Mouse (Mus musculus): Measurements from ENCODE around the gene Sctr. TPM values are rescaled to one million over a fixed set of nuclear protein-coding genes. Genes with fewer than 3 reads are reported as not detected.

The Sctr gene
- polyA plus RNA-seq, 1 experiment from 2014 or later, result not detected

- H3K4me2 ChIP-seq (ENCODE audit: low read depth, low read length), result no peak overlapping the region
- no peaks in the 10 kb centered on the region for H3K4me1 ChIP-seq (ENCODE audit: control insufficient read depth, insufficient read depth, low read length)
- H3K9me3 ChIP-seq (replicated peaks; ENCODE audit: control insufficient read depth, low read length), result peaks cover 3% of the 10 kb centered on the region; the same call in 1 of the 2 replicates
- 59% methylated on average over 14 of the region's 14 CpGs for WGBS
- no peak overlapping the region for H3K9ac ChIP-seq (ENCODE audit: low read length)
- no peak for ATAC-seq (replicated peaks; ENCODE audit: extremely low read depth, insufficient read depth, low FRiP score)
- H3K36me3 ChIP-seq (ENCODE audit: control insufficient read depth, insufficient read depth), result no peaks in the 10 kb centered on the region
- H3K27ac ChIP-seq (ENCODE audit: low read length), result no peak overlapping the region
- no peaks in the 10 kb centered on the region for H3K27me3 ChIP-seq (ENCODE audit: control insufficient read depth, insufficient read depth, low read length)
- no peak overlapping the region for H3K4me3 ChIP-seq (ENCODE audit: low read length)
Observed at GRCm38 (mm10) chr1:120057044-120057443, 50.4 kb downstream of the Sctr start.

DNA sequence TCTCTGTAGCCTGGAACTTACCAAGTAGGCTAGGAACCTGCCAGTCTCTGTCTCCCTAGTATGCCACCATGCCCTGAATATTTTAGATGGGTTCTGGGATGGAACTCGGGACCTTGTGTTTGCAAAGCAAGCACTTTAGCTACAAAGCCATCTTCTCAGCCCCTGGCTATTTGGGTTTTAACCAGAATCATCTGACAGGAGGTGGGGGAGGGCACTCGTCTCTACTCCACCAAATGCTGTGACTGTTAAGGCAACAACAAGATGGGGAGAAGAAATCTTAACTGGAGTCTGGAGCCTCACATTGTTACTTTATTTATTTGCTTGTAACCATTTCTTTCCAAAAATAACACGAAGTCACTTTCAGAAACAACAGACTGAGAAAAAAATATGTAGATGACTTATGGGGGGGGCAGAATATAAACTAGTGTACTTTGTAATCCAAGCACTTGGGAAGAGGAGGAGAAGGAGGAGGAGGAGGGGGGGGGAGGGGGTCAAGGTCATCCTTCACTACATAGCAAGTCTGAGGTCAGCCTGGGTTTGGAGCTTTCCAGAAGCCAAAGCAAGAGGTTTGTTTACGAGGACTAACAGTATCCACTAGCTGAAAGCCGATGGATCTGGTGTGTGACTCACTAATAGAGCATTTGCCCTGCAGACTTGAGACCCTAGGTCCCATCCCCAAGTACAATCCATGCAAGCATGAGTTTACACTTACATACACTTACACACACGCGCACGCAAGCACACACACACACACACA lies 51.2 kb downstream of the Sctr start:
- peaks cover 3% of the 10 kb centered on the region; the same call in 1 of the 2 replicates for H3K9me3 ChIP-seq (replicated peaks; ENCODE audit: control insufficient read depth, low read length)
- no peak overlapping the region for H3K27ac ChIP-seq (ENCODE audit: low read length)
- no peak overlapping the region for H3K4me2 ChIP-seq (ENCODE audit: low read depth, low read length)
- WGBS, result 72% methylated on average over 8 of the region's 8 CpGs
- H3K4me3 ChIP-seq (ENCODE audit: low read length), result no peak overlapping the region
- ATAC-seq (replicated peaks; ENCODE audit: extremely low read depth, insufficient read depth, low FRiP score), result no peak
- no peaks in the 10 kb centered on the region for H3K27me3 ChIP-seq (ENCODE audit: control insufficient read depth, insufficient read depth, low read length)
- H3K36me3 ChIP-seq (ENCODE audit: control insufficient read depth, insufficient read depth), result no peaks in the 10 kb centered on the region
- H3K9ac ChIP-seq (ENCODE audit: low read length), result no peak overlapping the region
- H3K4me1 ChIP-seq (ENCODE audit: control insufficient read depth, insufficient read depth, low read length), result no peaks in the 10 kb centered on the region

- H3K4me1 ChIP-seq (ENCODE audit: control insufficient read depth, insufficient read depth, low read length), result no peaks in the 10 kb centered on the region
- H3K9me3 ChIP-seq (replicated peaks; ENCODE audit: control insufficient read depth, low read length), result no peaks in the 10 kb centered on the region
- H3K27ac ChIP-seq (ENCODE audit: low read length), result no peak overlapping the region
- no peak for ATAC-seq (replicated peaks; ENCODE audit: extremely low read depth, insufficient read depth, low FRiP score)
- H3K9ac ChIP-seq (ENCODE audit: low read length), result no peak overlapping the region
- H3K36me3 ChIP-seq (ENCODE audit: control insufficient read depth, insufficient read depth), result no peaks in the 10 kb centered on the region
- H3K4me3 ChIP-seq (ENCODE audit: low read length), result no peak overlapping the region
- H3K4me2 ChIP-seq (ENCODE audit: low read depth, low read length), result no peak overlapping the region
- H3K27me3 ChIP-seq (ENCODE audit: control insufficient read depth, insufficient read depth, low read length), result no peaks in the 10 kb centered on the region
- 61% methylated on average over 5 of the region's 5 CpGs for WGBS
Observed at GRCm38 (mm10) chr1:120060687-120061086, 54.0 kb downstream of the Sctr start.

DNA sequence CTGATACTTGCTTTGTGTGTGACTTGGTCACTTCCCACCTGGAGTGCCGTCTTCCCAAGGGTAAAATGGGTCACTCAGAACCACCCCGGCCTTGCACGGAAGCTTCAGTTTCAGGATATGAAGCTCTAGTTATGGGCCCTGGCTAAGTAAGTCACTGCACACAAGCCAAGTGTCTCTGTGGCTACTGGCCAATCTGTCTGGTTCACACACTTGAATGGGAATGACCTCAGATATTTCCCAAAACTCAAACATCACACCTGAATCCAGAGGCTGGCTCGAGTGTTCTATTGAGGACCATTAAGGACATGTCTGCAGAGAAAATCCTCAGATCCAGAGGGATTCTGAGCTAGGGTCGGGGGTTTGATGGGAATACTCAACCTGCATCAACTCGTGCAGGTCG lies 55.5 kb downstream of the Sctr start:
- ATAC-seq (replicated peaks; ENCODE audit: extremely low read depth, insufficient read depth, low FRiP score), result no peak
- H3K4me3 ChIP-seq (ENCODE audit: low read length), result no peak overlapping the region
- 82% methylated on average over 7 of the region's 7 CpGs for WGBS
- H3K36me3 ChIP-seq (ENCODE audit: control insufficient read depth, insufficient read depth), result no peaks in the 10 kb centered on the region
- H3K9ac ChIP-seq (ENCODE audit: low read length), result no peak overlapping the region
- H3K27me3 ChIP-seq (ENCODE audit: control insufficient read depth, insufficient read depth, low read length), result no peaks in the 10 kb centered on the region
- no peaks in the 10 kb centered on the region for H3K4me1 ChIP-seq (ENCODE audit: control insufficient read depth, insufficient read depth, low read length)
- H3K9me3 ChIP-seq (replicated peaks; ENCODE audit: control insufficient read depth, low read length), result no peaks in the 10 kb centered on the region
- H3K27ac ChIP-seq (ENCODE audit: low read length), result no peak overlapping the region
- no peak overlapping the region for H3K4me2 ChIP-seq (ENCODE audit: low read depth, low read length)

- no peak overlapping the region for H3K4me3 ChIP-seq (ENCODE audit: low read length)
- H3K27me3 ChIP-seq (ENCODE audit: control insufficient read depth, insufficient read depth, low read length), result no peaks in the 10 kb centered on the region
- no peaks in the 10 kb centered on the region for H3K9me3 ChIP-seq (replicated peaks; ENCODE audit: control insufficient read depth, low read length)
- H3K4me2 ChIP-seq (ENCODE audit: low read depth, low read length), result no peak overlapping the region
- 89% methylated on average over 11 of the region's 11 CpGs for WGBS
- ATAC-seq (replicated peaks; ENCODE audit: extremely low read depth, insufficient read depth, low FRiP score), result no peak
- H3K4me1 ChIP-seq (ENCODE audit: control insufficient read depth, insufficient read depth, low read length), result no peaks in the 10 kb centered on the region
- H3K9ac ChIP-seq (ENCODE audit: low read length), result no peak overlapping the region
- no peak overlapping the region for H3K27ac ChIP-seq (ENCODE audit: low read length)
- no peaks in the 10 kb centered on the region for H3K36me3 ChIP-seq (ENCODE audit: control insufficient read depth, insufficient read depth)
Observed at GRCm38 (mm10) chr1:120064036-120064682, 57.5 kb downstream of the Sctr start.

GRCm38 (mm10) chr1:120066159-120066558 lies 59.5 kb downstream of the Sctr start:
- no peak overlapping the region for H3K9ac ChIP-seq (ENCODE audit: low read length)
- H3K4me2 ChIP-seq (ENCODE audit: low read depth, low read length), result no peak overlapping the region
- H3K36me3 ChIP-seq (ENCODE audit: control insufficient read depth, insufficient read depth), result no peaks in the 10 kb centered on the region
- WGBS, result 81% methylated on average over 8 of the region's 8 CpGs
- H3K27ac ChIP-seq (ENCODE audit: low read length), result no peak overlapping the region
- no peaks in the 10 kb centered on the region for H3K4me1 ChIP-seq (ENCODE audit: control insufficient read depth, insufficient read depth, low read length)
- no peak for ATAC-seq (replicated peaks; ENCODE audit: extremely low read depth, insufficient read depth, low FRiP score)
- no peaks in the 10 kb centered on the region for H3K27me3 ChIP-seq (ENCODE audit: control insufficient read depth, insufficient read depth, low read length)
- H3K4me3 ChIP-seq (ENCODE audit: low read length), result no peak overlapping the region
- H3K9me3 ChIP-seq (replicated peaks; ENCODE audit: control insufficient read depth, low read length), result no peaks in the 10 kb centered on the region

DNA sequence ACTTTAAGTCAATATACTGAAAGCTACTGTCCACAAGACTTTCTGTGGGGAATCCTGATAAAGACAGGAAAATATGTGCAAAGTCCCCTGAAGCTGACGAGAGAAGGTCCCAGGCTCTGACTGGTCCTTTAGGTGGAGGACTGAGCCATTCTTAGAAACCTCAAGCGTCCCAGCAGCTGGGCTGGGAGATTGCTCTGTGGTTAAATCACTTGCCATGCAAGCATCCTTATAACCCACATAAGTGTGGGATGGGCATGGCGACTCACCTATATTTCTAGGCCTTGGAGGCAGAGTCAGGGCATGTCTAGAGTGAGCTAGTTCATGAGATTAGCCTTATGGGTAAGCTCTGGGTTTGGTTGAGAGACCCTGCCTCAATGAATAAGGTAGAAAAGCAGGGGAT lies 59.9 kb downstream of the Sctr start:
- no peaks in the 10 kb centered on the region for H3K9me3 ChIP-seq (replicated peaks; ENCODE audit: control insufficient read depth, low read length)
- no peak for ATAC-seq (replicated peaks; ENCODE audit: extremely low read depth, insufficient read depth, low FRiP score)
- H3K4me3 ChIP-seq (ENCODE audit: low read length), result no peak overlapping the region
- H3K27me3 ChIP-seq (ENCODE audit: control insufficient read depth, insufficient read depth, low read length), result no peaks in the 10 kb centered on the region
- no peaks in the 10 kb centered on the region for H3K4me1 ChIP-seq (ENCODE audit: control insufficient read depth, insufficient read depth, low read length)
- no peak overlapping the region for H3K27ac ChIP-seq (ENCODE audit: low read length)
- no peak overlapping the region for H3K4me2 ChIP-seq (ENCODE audit: low read depth, low read length)
- WGBS, result 78% methylated on average over 3 of the region's 3 CpGs
- no peak overlapping the region for H3K9ac ChIP-seq (ENCODE audit: low read length)
- no peaks in the 10 kb centered on the region for H3K36me3 ChIP-seq (ENCODE audit: control insufficient read depth, insufficient read depth)

GRCm38 (mm10) chr1:120069120-120069519 lies 62.4 kb downstream of the Sctr start:
- H3K27ac ChIP-seq (ENCODE audit: low read length), result no peak overlapping the region
- H3K9me3 ChIP-seq (replicated peaks; ENCODE audit: control insufficient read depth, low read length), result no peaks in the 10 kb centered on the region
- H3K36me3 ChIP-seq (ENCODE audit: control insufficient read depth, insufficient read depth), result no peaks in the 10 kb centered on the region
- H3K4me3 ChIP-seq (ENCODE audit: low read length), result no peak overlapping the region
- no peaks in the 10 kb centered on the region for H3K27me3 ChIP-seq (ENCODE audit: control insufficient read depth, insufficient read depth, low read length)
- no peak overlapping the region for H3K4me2 ChIP-seq (ENCODE audit: low read depth, low read length)
- H3K9ac ChIP-seq (ENCODE audit: low read length), result no peak overlapping the region
- H3K4me1 ChIP-seq (ENCODE audit: control insufficient read depth, insufficient read depth, low read length), result peaks cover 8% of the 10 kb centered on the region
- ATAC-seq (replicated peaks; ENCODE audit: extremely low read depth, insufficient read depth, low FRiP score), result no peak
- 60% methylated on average over 5 of the region's 5 CpGs for WGBS

DNA sequence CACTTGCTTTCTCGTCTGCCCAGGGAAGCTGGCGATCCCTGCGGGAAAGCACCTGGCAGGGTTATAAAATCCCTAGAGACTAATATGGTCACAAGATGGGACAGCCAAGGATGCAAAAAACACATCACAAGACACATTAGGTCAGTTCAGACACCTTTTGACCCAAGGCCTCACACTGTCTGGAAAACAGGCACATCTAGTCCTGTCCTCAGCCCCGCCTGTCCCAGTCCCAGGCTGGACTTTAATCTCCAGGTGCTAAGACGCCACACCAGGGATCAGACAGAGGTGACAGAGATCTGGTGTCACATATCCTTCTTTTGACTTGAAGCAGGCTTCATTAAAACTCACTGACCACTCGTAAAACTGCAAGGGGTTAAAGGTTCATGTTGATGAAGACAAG lies 63.5 kb downstream of the Sctr start:
- H3K27me3 ChIP-seq (ENCODE audit: control insufficient read depth, insufficient read depth, low read length), result 0 out of 2 replicates have a peak, but pooled peaks cover 2% of the 10 kb centered on the region
- no peaks in the 10 kb centered on the region for H3K9me3 ChIP-seq (replicated peaks; ENCODE audit: control insufficient read depth, low read length)
- H3K9ac ChIP-seq (ENCODE audit: low read length), result no peak overlapping the region
- no peak overlapping the region for H3K27ac ChIP-seq (ENCODE audit: low read length)
- no peak for ATAC-seq (replicated peaks; ENCODE audit: extremely low read depth, insufficient read depth, low FRiP score)
- H3K4me2 ChIP-seq (ENCODE audit: low read depth, low read length), result no peak overlapping the region
- no peaks in the 10 kb centered on the region for H3K36me3 ChIP-seq (ENCODE audit: control insufficient read depth, insufficient read depth)
- H3K4me1 ChIP-seq (ENCODE audit: control insufficient read depth, insufficient read depth, low read length), result peaks cover 13% of the 10 kb centered on the region
- H3K4me3 ChIP-seq (ENCODE audit: low read length), result no peak overlapping the region
- WGBS, result 74% methylated on average over 6 of the region's 6 CpGs
